ENCODE assay signal across 20 mouse cellular contexts in the genomic region with DNA sequence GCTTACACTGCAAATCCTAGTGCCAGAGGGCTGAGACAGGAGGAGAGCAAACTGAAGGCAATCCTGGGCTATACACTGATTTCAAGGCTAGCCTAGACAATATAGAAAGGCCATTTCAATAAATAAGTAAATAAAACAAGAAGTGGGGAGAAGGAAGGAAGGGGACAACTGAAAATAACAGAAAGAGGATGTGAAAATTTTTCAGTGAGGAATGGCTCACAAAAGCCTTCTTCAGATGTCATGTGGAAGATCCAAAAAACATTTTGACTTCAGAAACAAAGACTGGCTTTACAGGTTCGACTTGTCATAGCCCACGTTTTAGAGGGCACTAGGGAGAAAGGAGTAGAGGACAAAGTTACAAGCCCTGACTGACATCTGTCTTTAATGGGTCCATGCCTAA.
DNase-seq lines count a peak whose midpoint lies in the region; ATAC-seq and TF ChIP-seq lines count a peak whose summit lies in the region.
"Had no signal": no experiment of that assay in that cellular context is flagged by ENCODE, and none has a peak within 500 bp of the region (broad histone marks: within the 10 kb centered on the region; RNA-seq: fewer than 3 reads in every experiment).

No protein-coding gene starts in this region.

- ATAC-seq in midbrain, embryonic 11.5 days (ENCODE audit: low FRiP score): no peak
- no peak for ATAC-seq in midbrain, embryonic 15.5 days (replicated peaks)
- ATAC-seq: forebrain, embryonic 15.5 days; hindbrain, embryonic 16.5 days; inflammation-experienced regulatory T-cells, adult 6 months; intestine, postnatal 0 days; Patski had no signal

- H3K27me3 ChIP-seq in midbrain, embryonic 11.5 days (ENCODE audit: control insufficient read depth, insufficient read depth, low read length): no peaks in the 10 kb centered on the region
- no peaks in the 10 kb centered on the region for H3K27me3 ChIP-seq in midbrain, embryonic 15.5 days (replicated peaks)
- no peaks in the 10 kb centered on the region for H3K27me3 ChIP-seq in MEL (ENCODE audit: control insufficient read depth in 1 of 2, insufficient read depth in 2 of 2, low read length in 2 of 2)
- H3K27me3 ChIP-seq: embryonic facial prominence, embryonic 12.5 days; forebrain, embryonic 15.5 days; hindbrain, embryonic 12.5 days; Patski had no signal

- 59% methylated on average over 2 of the region's 2 CpGs for WGBS in midbrain, embryonic 11.5 days
- 59% methylated on average over 2 of the region's 2 CpGs for WGBS in midbrain, embryonic 15.5 days
- WGBS in macrophage (ENCODE audit: missing documents): 7% methylated on average over 2 of the region's 2 CpGs

- TF ChIP-seq POLR2A in MEL (IDR thresholded peaks at IDR 0.05; ENCODE audit: control insufficient read depth in 1 of 2, insufficient read depth in 1 of 2, low read depth in 1 of 2, low read length in 2 of 2, poor library complexity in 1 of 2): no peak

- DNase-seq in midbrain, embryonic 11.5 days (ENCODE audit: low spot score, missing footprints): peak; percentile 74
- no peak for DNase-seq in MEL (ENCODE audit: low read depth, low spot score)
- DNase-seq in gastrocnemius, adult 8-10 months (ENCODE audit: low spot score in 2 of 2): no peak
- DNase-seq in gastrocnemius, postnatal 25 days: no peak
- DNase-seq: adrenal gland, postnatal 14 days; cerebellum, adult 11 months; cerebellum, adult 8-10 months; cerebellum, postnatal 14 days; gastrocnemius, postnatal 10 days; heart, postnatal 36 days had no signal

- H3K9me3 ChIP-seq in midbrain, embryonic 11.5 days (ENCODE audit: control insufficient read depth, low read length): no peaks in the 10 kb centered on the region
- H3K9me3 ChIP-seq in midbrain, embryonic 15.5 days: no peaks in the 10 kb centered on the region
- no peaks in the 10 kb centered on the region for H3K9me3 ChIP-seq in MEL (replicated peaks; ENCODE audit: insufficient read depth, low read length)
- H3K9me3 ChIP-seq: embryonic facial prominence, embryonic 12.5 days; forebrain, embryonic 15.5 days; hindbrain, embryonic 12.5 days had no signal

- H3K4me1 ChIP-seq in midbrain, embryonic 11.5 days (ENCODE audit: control insufficient read depth, insufficient read depth, low read length): peaks cover 23% of the 10 kb centered on the region
- peaks cover 35% of the 10 kb centered on the region for H3K4me1 ChIP-seq in midbrain, embryonic 15.5 days
- H3K4me1 ChIP-seq in MEL (ENCODE audit: control insufficient read depth in 1 of 2, insufficient read depth in 2 of 2, low read length in 2 of 2): peaks cover 21 to 40% of the 10 kb centered on the region in 2 experiments

- H3K4me2 ChIP-seq in midbrain, embryonic 11.5 days: no peak overlapping the region
- no peak overlapping the region for H3K4me2 ChIP-seq in midbrain, embryonic 15.5 days
- H3K4me2 ChIP-seq: embryonic facial prominence, embryonic 12.5 days; forebrain, embryonic 15.5 days; heart, embryonic 11.5 days; hindbrain, embryonic 12.5 days had no signal

- no peak for TF ChIP-seq CTCF in MEL (IDR thresholded peaks at IDR 0.05 in 2 of 3, conservative IDR thresholded peaks at IDR 0.05 in 1 of 3; ENCODE audit: control insufficient read depth in 1 of 3, insufficient read depth in 1 of 3, low read depth in 2 of 3, low read length in 3 of 3, poor library complexity in 1 of 3, severe bottlenecking in 1 of 3)

- TF ChIP-seq RAD21 in MEL (IDR thresholded peaks at IDR 0.05; ENCODE audit: low read depth, low read length): no peak

- no peak overlapping the region for H3K4me3 ChIP-seq in midbrain, embryonic 11.5 days (ENCODE audit: low read depth, low read length)
- H3K4me3 ChIP-seq in midbrain, embryonic 15.5 days: no peak overlapping the region
- H3K4me3 ChIP-seq in MEL (ENCODE audit: control insufficient read depth in 1 of 2, insufficient read depth in 1 of 2, low read depth in 2 of 2, low read length in 2 of 2): no peak overlapping the region
- H3K4me3 ChIP-seq in macrophage (ENCODE audit: inconsistent target): no peak overlapping the region
- H3K4me3 ChIP-seq: embryonic facial prominence, embryonic 12.5 days; forebrain, embryonic 15.5 days; hindbrain, embryonic 12.5 days had no signal

- H3K36me3 ChIP-seq in midbrain, embryonic 11.5 days (ENCODE audit: control insufficient read depth, insufficient read depth, low read length): no peaks in the 10 kb centered on the region
- no peaks in the 10 kb centered on the region for H3K36me3 ChIP-seq in midbrain, embryonic 15.5 days (replicated peaks)
- H3K36me3 ChIP-seq in MEL (ENCODE audit: control insufficient read depth in 1 of 2, insufficient read depth in 2 of 2, low read length in 2 of 2) (peaks cover 0 to 41% of the 10 kb centered on the region in 2 experiments; a peak in 2 of 4 replicates), macrophage (ENCODE audit: inconsistent target) (no peaks in the 10 kb centered on the region)
- H3K36me3 ChIP-seq: embryonic facial prominence, embryonic 12.5 days; forebrain, embryonic 15.5 days; hindbrain, embryonic 12.5 days had no signal

- TF ChIP-seq EP300 in MEL (IDR thresholded peaks at IDR 0.05; ENCODE audit: low read depth in 1 of 2, low read length in 2 of 2): no peak

- no peak overlapping the region for H3K9ac ChIP-seq in midbrain, embryonic 11.5 days (ENCODE audit: low read length)
- H3K9ac ChIP-seq in midbrain, embryonic 15.5 days: no peak overlapping the region
- H3K9ac ChIP-seq in MEL (ENCODE audit: control insufficient read depth, low read depth, low read length, poor library complexity, severe bottlenecking): no peak overlapping the region
- H3K9ac ChIP-seq: embryonic facial prominence, embryonic 12.5 days; forebrain, embryonic 15.5 days; hindbrain, embryonic 12.5 days had no signal

- no peaks in the 10 kb centered on the region for H3K79me2 ChIP-seq in MEL (ENCODE audit: control insufficient read depth, insufficient read depth, low read length, poor library complexity)
- no peaks in the 10 kb centered on the region; the same call in 1 of the 2 replicates for H3K79me2 ChIP-seq in macrophage (ENCODE audit: inconsistent target)

- no peak overlapping the region for H3K27ac ChIP-seq in midbrain, embryonic 11.5 days (ENCODE audit: low read depth, low read length)
- no peak overlapping the region for H3K27ac ChIP-seq in midbrain, embryonic 15.5 days
- peak overlapping the region; percentile 16; the same call in 1 of the 2 replicates for H3K27ac ChIP-seq in MEL (ENCODE audit: control insufficient read depth, low read depth, low read length)
- peak overlapping the region; percentile 74 for H3K27ac ChIP-seq in macrophage
- H3K27ac ChIP-seq: embryonic facial prominence, embryonic 12.5 days; forebrain, embryonic 15.5 days; hindbrain, embryonic 12.5 days had no signal

TF ChIP-seq in MEL, 35 proteins besides CTCF, POLR2A, EP300 and RAD21:
- TF ChIP-seq SMC3 (IDR thresholded peaks at IDR 0.05; ENCODE audit: low read depth, low read length): no peak
- TF ChIP-seq ZKSCAN1 (IDR thresholded peaks at IDR 0.05; ENCODE audit: low read depth, low read length): no peak
- TF ChIP-seq GATA1 (IDR thresholded peaks at IDR 0.05; ENCODE audit: low read depth, low read length): no peak
- TF ChIP-seq ZC3H11A (IDR thresholded peaks at IDR 0.05; ENCODE audit: low read depth, low read length): no peak
- TF ChIP-seq USF2 (IDR thresholded peaks at IDR 0.05; ENCODE audit: borderline replicate concordance in 1 of 2, insufficient read depth in 1 of 2, low read depth in 1 of 2, low read length in 2 of 2): no peak
- no peak for TF ChIP-seq BHLHE40 (IDR thresholded peaks at IDR 0.05; ENCODE audit: borderline replicate concordance, low read depth, low read length)
- no peak for TF ChIP-seq MYB (IDR thresholded peaks at IDR 0.05; ENCODE audit: low read depth, low read length)
- TF ChIP-seq UBTF (IDR thresholded peaks at IDR 0.05; ENCODE audit: borderline replicate concordance, insufficient read depth, low read depth, low read length): no peak
- TF ChIP-seq MEF2A (IDR thresholded peaks at IDR 0.05; ENCODE audit: extremely low read depth, insufficient replicate concordance, low read depth, low read length, poor library complexity, severe bottlenecking): no peak
- TF ChIP-seq ELF1 (IDR thresholded peaks at IDR 0.05; ENCODE audit: low read depth, low read length): no peak
- no peak for TF ChIP-seq MYC (IDR thresholded peaks at IDR 0.05; ENCODE audit: low read depth, low read length)
- TF ChIP-seq MAZ (IDR thresholded peaks at IDR 0.05; ENCODE audit: low read depth, low read length): no peak
- TF ChIP-seq TBP (IDR thresholded peaks at IDR 0.05; ENCODE audit: low read depth, low read length): no peak
- no peak for TF ChIP-seq TCF12 (IDR thresholded peaks at IDR 0.05; ENCODE audit: low read depth, low read length)
- TF ChIP-seq POLR2AphosphoS5 (IDR thresholded peaks at IDR 0.05; ENCODE audit: borderline replicate concordance, low read depth, low read length): no peak
TF ChIP-seq in MEL: peak in this region for 0.

Comparison
In these comparisons a context has a peak if more than half of its experiments do, and no peak if none do; other contexts are left out.
1. H3K27ac ChIP-seq: peak in MEL (single experiment) and macrophage (single experiment); none in midbrain, embryonic 11.5 days (single experiment) and midbrain, embryonic 15.5 days (single experiment).